Mouse (Mus musculus) liver, adult 2 months (tissue): ENCODE measurements around the gene Esp15. TPM values are rescaled to one million over a fixed set of nuclear protein-coding genes. Genes with fewer than 3 reads are reported as not detected.
"Not testable (repeated sequence)": the region's sequence is repeated elsewhere in the genome, so short reads cannot be mapped to it uniquely, and the experiment has no call there.

Source experiments
- DNase-seq: peaks from one replicate; pipeline ENCODE4 v3.0.0-alpha.2; 2011; ENCODE audit warnings: low read depth, low spot score; ENCODE audit errors: extremely low read depth
- H3K27ac ChIP-seq: fragments of 200-500 bp; replicated peaks from 2 replicates; pipeline ENCODE4 v1.5.1; 2012; ENCODE audit warnings: low read depth, mild to moderate bottlenecking, control low read depth, inconsistent platforms, low read length; ENCODE audit not compliant: insufficient read depth
- H3K27me3 ChIP-seq: fragments of 200-500 bp; 2 replicates; pipeline ENCODE4 v1.6.1; 2012; ENCODE audit warnings: mild to moderate bottlenecking, moderate library complexity, low read length, inconsistent platforms; ENCODE audit not compliant: control insufficient read depth, insufficient read depth
- H3K36me3 ChIP-seq: fragments of 200-500 bp; 2 replicates; pipeline ENCODE4 v1.6.1; 2012; ENCODE audit warnings: low read length, inconsistent platforms; ENCODE audit not compliant: control insufficient read depth, insufficient read depth
- H3K4me1 ChIP-seq: fragments of 200-500 bp; 2 replicates; pipeline ENCODE4 v1.6.1; 2011; ENCODE audit warnings: low read length; ENCODE audit not compliant: control insufficient read depth, insufficient read depth
- H3K4me3 ChIP-seq: fragments of 200-500 bp; 2 replicates; pipeline ENCODE4 v1.5.1; 2011; ENCODE audit warnings: low read depth, mild to moderate bottlenecking, control low read depth, low read length, moderate library complexity; ENCODE audit not compliant: insufficient read depth
- H3K79me2 ChIP-seq: fragments of 200-500 bp; 2 replicates; pipeline ENCODE4 v1.6.1; 2012; ENCODE audit warnings: inconsistent platforms, mild to moderate bottlenecking, low read length, moderate library complexity; ENCODE audit not compliant: control insufficient read depth, insufficient read depth
- H3K9ac ChIP-seq: fragments of 200-500 bp; 2 replicates; pipeline ENCODE4 v1.6.1; 2012; ENCODE audit warnings: low read depth, mild to moderate bottlenecking, control low read depth, inconsistent platforms, low read length
- CTCF ChIP-seq: fragments of 200-500 bp; IDR thresholded peaks from 2 replicates; pipeline ENCODE4 v1.5.1; 2011; ENCODE audit warnings: low read depth, low read length, control low read depth
- POLR2A ChIP-seq: fragments of 200-500 bp; IDR thresholded peaks from 2 replicates; pipeline ENCODE4 v1.6.1; 2011; ENCODE audit warnings: low read length, control low read depth; ENCODE audit not compliant: insufficient read depth; ENCODE audit errors: extremely low read depth
- WGBS: fragments of 180-500 bp; shearing (Covaris S2); methylation state at CpG from one replicate; pipeline ENCODE4 v1.1.7; 2018; 5-methylcytosine and 5-hydroxymethylcytosine counted together
- polyA plus RNA-seq: library from polyadenylated mRNA; depleted of rRNA; stranded (reverse); fragments of >200 nt; gene quantifications from 2 replicates; pipeline ENCODE4 v1.2.3, GENCODE M21; 2012; rRNA removed
- total RNA-seq: library from RNA; depleted of rRNA; stranded (reverse); fragments of >200 nt; gene quantifications from 2 replicates; pipeline ENCODE4 v1.2.3, GENCODE M21; 2014; rRNA removed

The Esp15 gene
- total RNA-seq (not detected in 2 replicates), polyA plus RNA-seq (not detected in 2 replicates)

DNA sequence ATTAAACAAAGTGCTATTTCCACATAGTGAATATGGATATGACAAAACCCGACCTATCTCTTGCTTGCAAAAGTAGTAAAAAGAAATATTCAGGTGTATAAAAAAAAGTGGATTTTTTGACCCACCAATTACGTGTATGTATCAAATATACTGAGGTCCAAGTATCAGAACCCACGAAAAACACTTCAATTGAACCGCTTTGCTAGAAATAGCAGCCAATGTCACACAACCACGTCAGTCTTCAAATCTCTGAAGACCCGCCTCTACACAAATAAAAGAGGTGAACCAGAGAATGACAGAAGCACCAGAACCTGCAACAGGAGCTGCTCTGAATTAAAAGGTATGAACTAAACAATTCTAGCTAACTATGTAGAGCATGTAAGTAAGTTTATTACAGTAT is at the start of gene Esp15:
Esp15 (plus strand) TSS at position 301 of the 400 bp plus-strand sequence.
- WGBS, result 61% methylated on average over 6 of the region's 6 CpGs
- not testable (repeated sequence) for H3K4me1 ChIP-seq, H3K4me3 ChIP-seq, H3K9ac ChIP-seq, H3K27ac ChIP-seq, H3K36me3 ChIP-seq, H3K79me2 ChIP-seq, DNase-seq, H3K27me3 ChIP-seq

DNA sequence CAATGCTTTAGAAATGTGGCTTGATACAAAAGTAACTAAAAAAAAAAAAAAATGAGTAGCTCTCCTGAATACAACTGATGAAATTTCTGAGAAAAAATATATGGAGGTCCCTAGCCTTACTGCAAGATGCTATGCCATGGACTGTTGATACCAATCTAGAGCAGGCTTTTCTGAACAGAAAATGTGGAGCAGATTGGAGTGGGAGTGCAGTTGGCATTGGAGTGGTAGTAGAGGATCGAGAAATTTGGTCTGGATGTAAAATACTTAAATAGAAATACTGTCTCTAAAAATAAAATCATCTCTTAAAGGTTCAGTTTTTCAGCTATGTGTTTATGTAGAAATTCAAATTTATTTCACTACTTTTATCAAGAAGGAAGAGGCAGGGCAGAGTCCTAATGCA is 49.2 kb upstream of the Esp15 start:
- no peak for DNase-seq
- Histone ChIP-seq H3K27ac (no peak overlapping the region), H3K79me2 (no peaks in the 10 kb centered on the region), H3K36me3 (no peaks in the 10 kb centered on the region), H3K9ac (no peak overlapping the region), H3K27me3 (no peaks in the 10 kb centered on the region), H3K4me3 (no peak overlapping the region), H3K4me1 (no peaks in the 10 kb centered on the region)
- whole genome bisulfite sequencing, result 38% methylated on average over 1 of the region's 1 CpGs
- no peak for TF ChIP-seq CTCF
- TF ChIP-seq POLR2A, result no peak

Other genes with a start within 250 kb of the Esp15 start
- gene Esp18, start 234.6 kb upstream of the Esp15 start, total RNA-seq, result not detected in 2 replicates
- not detected in 2 replicates for gene Esp18, start 234.6 kb upstream of the Esp15 start, polyA plus RNA-seq
- gene Esp16, start 104.8 kb upstream of the Esp15 start, total RNA-seq, result not detected in 2 replicates
- gene Esp16, start 104.8 kb upstream of the Esp15 start, polyA plus RNA-seq, result not detected in 2 replicates